Mouse (Mus musculus) limb, embryonic 13.5 days (tissue): ENCODE measurements around the gene 1700001L19Rik. TPM values are rescaled to one million over a fixed set of nuclear protein-coding genes. Genes with fewer than 3 reads are reported as not detected.

ENCODE experiments used
- ATAC-seq: fragments of 200-750 bp; cut with Nextera tagmentation; 2 replicates; pipeline ENCODE4 v1.8.0; 2017; ENCODE audit warnings: low read depth, moderate number of reproducible peaks, moderate TSS enrichment; ENCODE audit not compliant: low FRiP score
- H3K27ac ChIP-seq: fragments of 300-500 bp; sonication (generic); 2 replicates; pipeline ENCODE4 v1.5.1; 2015; ENCODE audit warnings: inconsistent platforms, mild to moderate bottlenecking, moderate library complexity
- H3K27me3 ChIP-seq: fragments of 300-500 bp; sonication (generic); 2 replicates; pipeline ENCODE4 v1.6.1; 2015; ENCODE audit warnings: mild to moderate bottlenecking, inconsistent platforms
- H3K36me3 ChIP-seq: fragments of 300-500 bp; sonication (generic); 2 replicates; pipeline ENCODE4 v1.6.1; 2015; ENCODE audit warnings: inconsistent platforms, mild to moderate bottlenecking, moderate library complexity
- H3K4me1 ChIP-seq: fragments of 300-500 bp; sonication (generic); 2 replicates; pipeline ENCODE4 v1.6.1; 2015; ENCODE audit warnings: inconsistent platforms
- H3K4me2 ChIP-seq: fragments of 300-500 bp; sonication (generic); replicated peaks from 2 replicates; pipeline ENCODE4 v1.6.1; 2015; ENCODE audit warnings: inconsistent platforms, mild to moderate bottlenecking, moderate library complexity
- H3K4me3 ChIP-seq: fragments of 300-500 bp; sonication (generic); 2 replicates; pipeline ENCODE4 v1.5.1; 2015; ENCODE audit warnings: moderate library complexity, mild to moderate bottlenecking, inconsistent platforms
- H3K9ac ChIP-seq: fragments of 300-500 bp; sonication (generic); 2 replicates; pipeline ENCODE4 v1.6.1; 2015; ENCODE audit warnings: mild to moderate bottlenecking, inconsistent platforms
- H3K9me3 ChIP-seq: fragments of 300-500 bp; sonication (generic); 2 replicates; pipeline ENCODE4 v1.6.1; 2016; ENCODE audit warnings: inconsistent platforms
- WGBS: fragments of 180-500 bp; shearing (Covaris S2); methylation state at CpG from one replicate; pipeline ENCODE4 v1.1.7; 2015; 5-methylcytosine and 5-hydroxymethylcytosine counted together
- polyA plus RNA-seq: library from polyadenylated mRNA; unstranded; fragments of >200 nt; fragmentation: Nextera tagmentation; extraction: Ambion mirVana; gene quantifications from 2 replicates; pipeline ENCODE4 v1.2.1, GENCODE M21; 2015

Gene 1700001L19Rik
- polyA plus RNA-seq, 1 experiment from 2014 or later: 0.66 TPM

DNA sequence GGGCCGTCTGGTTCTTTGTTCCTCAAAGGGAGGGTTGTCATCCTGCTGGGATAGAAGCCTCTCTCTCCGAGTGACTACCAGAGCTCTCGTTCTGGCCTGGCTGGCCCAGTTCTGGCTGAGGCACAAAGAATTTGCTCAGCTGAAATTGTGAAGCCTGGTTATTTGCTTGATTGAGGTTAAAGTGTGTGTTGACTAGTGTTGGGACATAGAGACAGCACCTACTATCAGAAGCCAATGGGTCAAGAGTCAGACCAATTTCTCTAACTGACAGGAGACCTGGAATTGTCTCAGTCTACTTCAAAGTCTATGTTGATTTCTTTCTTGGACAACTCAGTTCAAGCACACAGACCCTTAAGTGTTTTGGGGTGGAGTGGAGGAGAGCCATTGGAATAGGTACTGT, 29.8 kb downstream of the 1700001L19Rik start:
- ATAC-seq: no peak
- 76% methylated on average over 3 of the region's 3 CpGs for WGBS
- no peak overlapping the region for H3K4me2 ChIP-seq
- no peak overlapping the region for H3K27ac ChIP-seq
- no peak overlapping the region for H3K9ac ChIP-seq
- H3K9me3 ChIP-seq: no peaks in the 10 kb centered on the region
- H3K4me3 ChIP-seq: no peak overlapping the region
- H3K36me3 ChIP-seq: peaks cover 7% of the 10 kb centered on the region; the same call in 1 of the 2 replicates
- H3K27me3 ChIP-seq: no peaks in the 10 kb centered on the region
- no peaks in the 10 kb centered on the region for H3K4me1 ChIP-seq

DNA sequence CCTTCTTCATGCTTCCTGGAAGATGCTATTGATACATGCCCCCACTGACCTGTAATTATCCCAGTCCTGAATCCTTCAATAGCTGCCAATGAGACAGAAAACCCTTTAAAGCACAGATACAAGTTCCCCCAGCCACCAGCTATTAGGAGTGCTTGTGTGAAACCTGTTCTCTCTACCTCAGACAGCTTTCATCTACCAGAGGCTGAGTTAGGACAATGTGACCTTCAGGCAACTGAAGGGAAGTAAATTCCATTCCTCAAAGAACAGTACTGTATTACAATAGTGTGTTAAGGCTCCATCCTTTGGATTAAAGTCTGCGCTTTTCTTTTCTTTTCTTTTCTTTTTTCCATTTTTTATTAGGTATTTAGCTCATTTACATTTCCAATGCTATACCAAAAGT, 45.6 kb downstream of the 1700001L19Rik start:
- H3K4me3 ChIP-seq: no peak overlapping the region
- no peak overlapping the region for H3K27ac ChIP-seq
- no peaks in the 10 kb centered on the region for H3K4me1 ChIP-seq
- no peak overlapping the region for H3K9ac ChIP-seq
- no peak overlapping the region for H3K4me2 ChIP-seq
- H3K27me3 ChIP-seq: no peaks in the 10 kb centered on the region
- H3K9me3 ChIP-seq: no peaks in the 10 kb centered on the region
- ATAC-seq: no peak
- peaks cover 4% of the 10 kb centered on the region for H3K36me3 ChIP-seq
- WGBS: 94% methylated on average over 1 of the region's 1 CpGs

Other genes starting within 250 kb of the 1700001L19Rik start
- gene Mtrr, start 15.3 kb upstream of the 1700001L19Rik start, polyA plus RNA-seq: 19.3 and 23.1 TPM in 2 replicates
- gene Fastkd3, start 15.2 kb upstream of the 1700001L19Rik start, polyA plus RNA-seq: 32.4 and 38.1 TPM in 2 replicates